Mouse (Mus musculus) neural tube, embryonic 10.5 days (tissue): ENCODE measurements around the gene Ppm1k.
"Not testable (repeated sequence)": the region's sequence is repeated elsewhere in the genome, so short reads cannot be mapped to it uniquely, and the experiment has no call there.

Experiments
- DNase-seq: peaks from one replicate; pipeline ENCODE4 v3.0.0-alpha.2; 2017; ENCODE audit warnings: low spot score; ENCODE audit errors: extremely low spot score

The Ppm1k gene

GRCm38 (mm10) chr6:57532022-57532421 lies 3.2 kb downstream of the Ppm1k start:
- no peak for DNase-seq

GRCm38 (mm10) chr6:57531441-57531840 lies 3.8 kb downstream of the Ppm1k start:
- no peak for DNase-seq

GRCm38 (mm10) chr6:57531011-57531410 lies 4.3 kb downstream of the Ppm1k start:
- DNase-seq: no peak

GRCm38 (mm10) chr6:57529336-57529845 lies 5.9 kb downstream of the Ppm1k start:
- no peak for DNase-seq

- no peak for DNase-seq
Observed at GRCm38 (mm10) chr6:57526933-57527332, 8.3 kb downstream of the Ppm1k start.

- DNase-seq: no peak
Observed at GRCm38 (mm10) chr6:57524742-57525141, 10.5 kb downstream of the Ppm1k start.

GRCm38 (mm10) chr6:57520749-57521652 lies 14.3 kb downstream of the Ppm1k start:
- DNase-seq: no peak

GRCm38 (mm10) chr6:57514035-57514374 lies 21.3 kb downstream of the Ppm1k start:
- no peak for DNase-seq

GRCm38 (mm10) chr6:57513351-57514034 lies 21.8 kb downstream of the Ppm1k start:
- DNase-seq: no peak

GRCm38 (mm10) chr6:57511899-57512298 lies 23.4 kb downstream of the Ppm1k start:
- no peak for DNase-seq

- no peak for DNase-seq
Observed at GRCm38 (mm10) chr6:57503662-57504379, 31.4 kb downstream of the Ppm1k start.

- no peak for DNase-seq
Observed at GRCm38 (mm10) chr6:57499209-57499608, 36.1 kb downstream of the Ppm1k start.

- DNase-seq: not testable (repeated sequence)
Observed at GRCm38 (mm10) chr6:57468161-57468560, 67.1 kb downstream of the Ppm1k start.
